Mouse (Mus musculus) heart, adult 2 months (tissue): ENCODE results near the gene Eci1. TPM values are rescaled to one million over a fixed set of nuclear protein-coding genes. Genes with fewer than 3 reads are reported as not detected.

Source experiments
- DNase-seq, 2 experiments: peaks; one replicate each; pipeline ENCODE4 v3.0.0; 2021
- H3K27ac ChIP-seq: fragments of 200-600 bp; 2 replicates; pipeline ENCODE4 v1.8.1; 2022
- H3K27me3 ChIP-seq: fragments of 200-500 bp; 2 replicates; pipeline ENCODE4 v1.6.1; 2012; ENCODE audit warnings: mild to moderate bottlenecking, low read length, inconsistent platforms, mixed read lengths; ENCODE audit not compliant: control insufficient read depth, insufficient read depth
- H3K36me3 ChIP-seq: fragments of 200-500 bp; 2 replicates; pipeline ENCODE4 v1.6.1; 2012; ENCODE audit warnings: low read length, inconsistent platforms; ENCODE audit not compliant: control insufficient read depth, insufficient read depth
- H3K4me1 ChIP-seq: fragments of 200-500 bp; 2 replicates; pipeline ENCODE4 v1.6.1; 2011; ENCODE audit warnings: low read length; ENCODE audit not compliant: control insufficient read depth, insufficient read depth
- H3K4me3 ChIP-seq: fragments of 200-600 bp; 2 replicates; pipeline ENCODE4 v1.8.1; 2022
- H3K79me2 ChIP-seq: fragments of 200-500 bp; replicated peaks from 2 replicates; pipeline ENCODE4 v1.6.1; 2012; ENCODE audit warnings: mild to moderate bottlenecking, inconsistent platforms, low read length, moderate library complexity, mixed read lengths; ENCODE audit not compliant: control insufficient read depth, insufficient read depth
- H3K9ac ChIP-seq: fragments of 200-500 bp; 2 replicates; pipeline ENCODE4 v1.6.1; 2012; ENCODE audit warnings: low read depth, mild to moderate bottlenecking, control low read depth, inconsistent platforms, low read length, mixed read lengths
- CTCF ChIP-seq: fragments of 200-600 bp; IDR thresholded peaks from 2 replicates; pipeline ENCODE4 v1.8.1; 2022; ENCODE audit warnings: antibody characterized with exemption, mild to moderate bottlenecking, moderate library complexity
- EP300 ChIP-seq: fragments of 200-500 bp; IDR thresholded peaks from 2 replicates; pipeline ENCODE4 v1.6.1; 2011; ENCODE audit warnings: low read depth, low read length, control low read depth; ENCODE audit not compliant: insufficient read depth
- POLR2A ChIP-seq: fragments of 200-500 bp; IDR thresholded peaks from 2 replicates; pipeline ENCODE4 v1.6.1; 2011; ENCODE audit warnings: mild to moderate bottlenecking, low read depth, low read length, control low read depth; ENCODE audit not compliant: insufficient read depth
- WGBS: fragments of 180-500 bp; shearing (Covaris S2); methylation state at CpG from one replicate; pipeline ENCODE4 v1.1.7; 2018; 5-methylcytosine and 5-hydroxymethylcytosine counted together
- intact Hi-C: fragments of 180-260 bp; cut with DNase I; formaldehyde crosslinking; loops from one replicate; pipeline ENCODE4 v1.15.1; 2025
- polyA plus RNA-seq: library from polyadenylated mRNA; depleted of rRNA; stranded (reverse); fragments of >200 nt; gene quantifications from 2 replicates; pipeline ENCODE4 v1.2.3, GENCODE M21; 2012
- total RNA-seq, 2 experiments: library from RNA; stranded (reverse); gene quantifications; 2 replicates each; pipeline ENCODE4 v1.2.3; 2021

The Eci1 gene
- total and polyA plus RNA-seq, 3 experiments: 414 to 487 (median 421) TPM

DNA sequence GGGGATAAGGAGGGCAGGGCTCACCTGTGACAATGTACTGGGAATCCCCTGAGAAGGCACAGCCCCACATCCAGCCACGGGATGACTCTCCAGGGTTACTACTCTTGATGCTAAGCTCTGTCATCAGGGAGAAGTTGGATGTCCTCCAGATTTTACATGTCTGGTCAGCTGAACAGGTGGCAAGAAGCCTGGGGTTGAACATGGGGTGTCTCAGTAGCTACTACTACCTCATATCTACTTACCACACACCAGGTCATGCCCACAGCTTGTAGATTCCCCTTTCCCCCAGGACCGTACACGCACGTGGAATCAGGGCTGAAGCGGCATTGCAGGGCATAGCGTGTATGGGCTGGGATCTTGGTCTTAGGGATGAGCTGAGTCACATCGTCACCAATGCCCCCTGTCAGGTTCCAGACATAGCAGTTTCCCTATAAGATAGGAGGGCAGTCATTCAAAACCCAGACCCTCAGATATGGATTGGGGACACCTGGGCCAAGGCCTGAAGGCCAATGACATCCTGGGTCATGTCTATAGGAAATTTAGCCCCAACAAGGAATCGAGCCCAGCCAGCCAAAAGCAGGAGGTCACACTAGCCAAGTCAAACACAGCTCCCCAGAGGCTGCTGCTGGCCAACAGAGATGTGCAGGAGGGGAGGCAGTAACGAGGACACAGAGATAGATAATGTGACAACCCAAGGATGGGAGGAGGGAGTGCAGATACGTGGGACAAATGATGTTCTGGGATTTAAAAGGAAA lies 49.8 kb downstream of the Eci1 start:
- intact Hi-C loops: loop anchor here (5.0 kb wide), 3 partner anchors 36 to 191 kb away; partner anchors contain the start of genes Traf7 and Zfp598
- no peak for TF ChIP-seq CTCF
- no peak for TF ChIP-seq EP300
- no peak for TF ChIP-seq POLR2A
- Histone ChIP-seq H3K27ac (no peak overlapping the region), H3K9ac (no peak overlapping the region), H3K36me3 (peaks cover 1% of the 10 kb centered on the region; the same call in 1 of the 2 replicates), H3K4me1 (peaks cover 13% of the 10 kb centered on the region), H3K27me3 (no peaks in the 10 kb centered on the region), H3K4me3 (no peak overlapping the region), H3K79me2 (no peaks in the 10 kb centered on the region)
- DNase-seq: no peak
- WGBS: 81% methylated on average over 10 of the region's 10 CpGs

DNA sequence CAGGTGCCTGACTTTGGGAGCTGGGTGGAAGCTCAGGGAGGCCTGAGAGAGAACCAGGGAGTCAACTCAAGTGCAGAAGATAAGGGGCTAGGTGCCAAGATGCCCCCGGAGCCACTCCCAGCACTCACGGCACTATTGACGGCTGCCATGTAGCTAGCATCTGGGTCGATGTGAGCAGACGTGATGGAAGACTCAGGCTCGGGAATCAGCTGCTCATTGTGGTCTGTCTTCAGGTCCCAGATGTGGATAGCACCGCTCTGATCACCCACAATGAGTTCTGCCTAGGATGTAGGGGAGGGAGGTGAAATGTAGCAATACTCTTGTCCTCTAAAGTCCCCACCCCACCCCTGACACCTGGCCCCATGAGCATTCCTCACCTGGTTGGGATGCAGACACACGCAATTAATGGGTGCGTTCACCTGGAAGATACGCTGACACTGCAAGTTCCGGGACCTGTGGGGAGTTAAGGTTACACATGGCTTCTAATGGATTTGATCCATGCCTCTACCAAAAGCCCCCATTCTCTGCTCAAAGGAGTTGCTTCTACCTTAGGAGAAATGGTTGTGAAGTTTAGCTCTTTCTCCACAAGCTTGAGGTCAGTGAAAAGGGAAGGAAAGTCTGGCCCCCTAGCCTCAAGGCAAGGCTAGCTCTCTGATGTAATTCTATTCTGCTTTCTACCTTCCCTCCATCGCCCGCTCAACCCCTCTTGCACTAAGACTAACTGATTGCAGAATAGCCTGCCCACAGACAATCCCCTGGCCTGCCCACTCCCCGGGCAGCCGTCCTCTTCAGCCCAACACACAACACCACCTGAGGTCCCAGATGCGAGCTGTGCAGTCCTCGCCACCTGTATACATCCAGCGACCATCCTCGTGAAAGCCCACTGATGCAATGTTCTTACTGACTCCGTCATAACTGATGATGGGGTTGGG lies 50.9 kb downstream of the Eci1 start:
- H3K36me3 ChIP-seq: no peaks in the 10 kb centered on the region

GRCm38 (mm10) chr17:24477985-24478600 lies 51.7 kb downstream of the Eci1 start:
- peak overlapping the region; percentile 94 for H3K27ac ChIP-seq
- H3K4me1 ChIP-seq: peaks cover 4% of the 10 kb centered on the region
- 43% methylated on average over 11 of the region's 11 CpGs for WGBS
- no peak for TF ChIP-seq POLR2A
- no peak for TF ChIP-seq CTCF
- no peak for TF ChIP-seq EP300
- H3K36me3 ChIP-seq: no peaks in the 10 kb centered on the region
- intact Hi-C loops: loop anchor here (1.0 to 5.0 kb wide), 4 partner anchors 8 to 189 kb away; partner anchors contain the start of genes E4f1, Pgp, Traf7 and Zfp598
- 0 out of 2 replicates have a peak overlapping the region, but pooled peaks have one; percentile 17 for H3K9ac ChIP-seq
- H3K27me3 ChIP-seq: no peaks in the 10 kb centered on the region
- no peak for DNase-seq
- H3K79me2 ChIP-seq: no peaks in the 10 kb centered on the region
- H3K4me3 ChIP-seq: peak overlapping the region; percentile 67

More for the DNA sequence above, 50.9 kb downstream of the Eci1 start:
- H3K9ac ChIP-seq: no peak overlapping the region
- no peak overlapping the region for H3K27ac ChIP-seq
- H3K79me2 ChIP-seq: no peaks in the 10 kb centered on the region
- no peak for DNase-seq
- H3K4me3 ChIP-seq: no peak overlapping the region
- TF ChIP-seq EP300 (no peak), CTCF (no peak), POLR2A (no peak)
- H3K4me1 ChIP-seq: peaks cover 8% of the 10 kb centered on the region
- intact Hi-C loops: loop anchor here (5.0 kb wide), 3 partner anchors 35 to 190 kb away; partner anchors contain the start of genes Traf7 and Zfp598
- WGBS: 91% methylated on average over 20 of the region's 20 CpGs
- H3K27me3 ChIP-seq: no peaks in the 10 kb centered on the region

DNA sequence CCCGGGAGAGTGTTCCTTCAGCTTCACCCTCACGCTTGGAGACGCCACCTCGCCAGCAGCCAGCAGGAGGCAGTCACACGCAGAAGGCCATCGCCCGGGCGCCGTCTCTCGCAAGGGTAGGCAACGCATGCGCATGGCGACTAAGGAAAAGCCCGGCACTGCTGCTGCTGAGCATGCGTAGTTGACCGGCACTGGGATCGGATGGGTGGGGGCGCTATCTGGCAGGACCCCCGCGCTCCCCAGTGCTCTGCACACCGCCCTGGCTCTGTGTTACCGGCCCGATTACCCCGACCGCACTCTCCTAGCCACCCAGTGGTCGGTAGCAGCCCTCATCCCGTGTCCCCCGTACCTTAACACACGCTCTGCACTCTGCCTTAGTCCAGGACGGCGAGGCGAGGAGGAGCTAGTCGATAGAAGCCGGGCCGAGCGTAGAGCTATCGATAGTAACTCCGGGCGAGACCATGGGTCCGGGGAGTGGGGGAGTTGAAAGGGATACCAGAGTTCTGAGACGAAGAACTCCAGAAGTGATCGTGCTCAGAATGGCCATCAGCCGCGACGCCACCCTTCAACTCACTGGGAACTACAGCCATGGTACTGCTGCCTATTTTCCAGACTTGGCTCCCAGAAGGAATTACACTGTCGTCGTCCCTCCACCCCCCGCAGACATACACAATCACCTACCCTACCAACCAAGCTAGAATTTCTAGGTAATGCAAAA lies 52.4 kb downstream of the Eci1 start, which contains the start of gene Mlst8:
Gene Mlst8, minus strand, starts transcription at position 416 of the 718 bp plus-strand sequence.
- H3K79me2 ChIP-seq: no peaks in the 10 kb centered on the region
- peak; percentile 97 to 98 for DNase-seq
- H3K4me3 ChIP-seq: peak within 1 kb of the TSS; percentile 67
- WGBS: under 1% methylated on average over 48 of the region's 48 CpGs
- peaks cover 4% of the 10 kb centered on the region for H3K4me1 ChIP-seq
- intact Hi-C loops: loop anchor here (1.0 to 5.0 kb wide), 4 partner anchors 9 to 188 kb away; partner anchors contain the start of genes E4f1, Pgp, Traf7 and Zfp598
- TF ChIP-seq POLR2A (peak; percentile 91), EP300 (0 out of 2 replicates have a peak, but pooled peaks have one; percentile 79), CTCF (peak; percentile 96)
- peak within 1 kb of the TSS; percentile 97 for H3K9ac ChIP-seq
- no peaks in the 10 kb centered on the region for H3K27me3 ChIP-seq
- no peaks in the 10 kb centered on the region for H3K36me3 ChIP-seq
- H3K27ac ChIP-seq: peak within 1 kb of the TSS; percentile 94

- no peak for TF ChIP-seq CTCF
- no peaks in the 10 kb centered on the region for H3K36me3 ChIP-seq
- 22% methylated on average over 1 of the region's 1 CpGs for WGBS
- no peaks in the 10 kb centered on the region for H3K79me2 ChIP-seq
- H3K27me3 ChIP-seq: no peaks in the 10 kb centered on the region
- no peak overlapping the region for H3K9ac ChIP-seq
- no peak for DNase-seq
- intact Hi-C loops: loop anchor here (5.0 kb wide), 3 partner anchors 33 to 188 kb away; partner anchors contain the start of genes Traf7 and Zfp598
- peak overlapping the region; percentile 94; the same call in 1 of the 2 replicates for H3K27ac ChIP-seq
- peak overlapping the region; percentile 67 for H3K4me3 ChIP-seq
- peaks cover 4% of the 10 kb centered on the region for H3K4me1 ChIP-seq
Measured at GRCm38 (mm10) chr17:24479431-24479830, 53.0 kb downstream of the Eci1 start.
